Mouse (Mus musculus): ENCODE measurements around the gene Psme1. TPM values are rescaled to one million over a fixed set of nuclear protein-coding genes. Genes with fewer than 3 reads are reported as not detected.

The Psme1 gene
- polyA plus RNA-seq, 1 experiment: 82.8 TPM

Other genes starting within 250 kb of the Psme1 start
- gene Dhrs4, start 99.4 kb upstream of the Psme1 start, polyA plus RNA-seq (2012; rRNA removed): 17.1 and 17.6 TPM in 2 replicates
- gene Carmil3, start 87.5 kb upstream of the Psme1 start, polyA plus RNA-seq (2012; rRNA removed): 69.2 and 72.1 TPM in 2 replicates
- 512 and 532 TPM in 2 replicates for gene Cpne6, start 67.7 kb upstream of the Psme1 start, polyA plus RNA-seq (2012; rRNA removed)
- gene Nrl, start 53.1 kb upstream of the Psme1 start, polyA plus RNA-seq (2012; rRNA removed): 0.69 and 0.82 TPM in 2 replicates
- gene Pck2, start 37.9 kb upstream of the Psme1 start, polyA plus RNA-seq (2012; rRNA removed): 30.5 and 36.9 TPM in 2 replicates
- gene Dcaf11, start 18.1 kb upstream of the Psme1 start, polyA plus RNA-seq (2012; rRNA removed): 107 and 128 TPM in 2 replicates
- 1.3 and 1.7 TPM in 2 replicates for gene A730061H03Rik, start 17.7 kb upstream of the Psme1 start, polyA plus RNA-seq (2012; rRNA removed)
- gene Fitm1, start 2.5 kb upstream of the Psme1 start, polyA plus RNA-seq (2012; rRNA removed): 0.11 TPM in 1 of 2 replicates, not detected in the other
- 56.3 and 58.2 TPM in 2 replicates for gene Emc9, start 7.2 kb downstream of the Psme1 start, polyA plus RNA-seq (2012; rRNA removed)
- 43.2 and 46.9 TPM in 2 replicates for gene Psme2, start 13.0 kb downstream of the Psme1 start, polyA plus RNA-seq (2012; rRNA removed)
- gene Rnf31, start 13.6 kb downstream of the Psme1 start, polyA plus RNA-seq (2012; rRNA removed): 24.2 TPM in 2 replicates
- 19.1 and 22.9 TPM in 2 replicates for gene Irf9, start 25.4 kb downstream of the Psme1 start, polyA plus RNA-seq (2012; rRNA removed)
- gene Rec8, start 39.9 kb downstream of the Psme1 start, polyA plus RNA-seq (2012; rRNA removed): 17.2 and 22.6 TPM in 2 replicates
- gene Ipo4, start 57.8 kb downstream of the Psme1 start, polyA plus RNA-seq (2012; rRNA removed): 139 and 152 TPM in 2 replicates
- 4.3 and 6.2 TPM in 2 replicates for gene Gm49378, start 59.8 kb downstream of the Psme1 start, polyA plus RNA-seq (2012; rRNA removed)
- 33.0 and 38.5 TPM in 2 replicates for gene Tm9sf1, start 65.7 kb downstream of the Psme1 start, polyA plus RNA-seq (2012; rRNA removed)
- gene Tssk4, start 72.1 kb downstream of the Psme1 start, polyA plus RNA-seq (2012; rRNA removed): 0.78 and 1.2 TPM in 2 replicates
- gene Mdp1, start 82.4 kb downstream of the Psme1 start, polyA plus RNA-seq (2012; rRNA removed): 46.0 and 46.7 TPM in 2 replicates
- gene Gmpr2, start 93.8 kb downstream of the Psme1 start, polyA plus RNA-seq (2012; rRNA removed): 30.6 and 33.0 TPM in 2 replicates
- 351 and 383 TPM in 2 replicates for gene Nedd8, start 94.0 kb downstream of the Psme1 start, polyA plus RNA-seq (2012; rRNA removed)
- gene Tinf2, start 103.7 kb downstream of the Psme1 start, polyA plus RNA-seq (2012; rRNA removed): 19.2 and 21.7 TPM in 2 replicates
- gene Tgm1, start 135.8 kb downstream of the Psme1 start, polyA plus RNA-seq (2012; rRNA removed): 0.14 and 0.21 TPM in 2 replicates
- gene Rabggta, start 144.1 kb downstream of the Psme1 start, polyA plus RNA-seq (2012; rRNA removed): 60.7 and 64.3 TPM in 2 replicates
- gene Dhrs1, start 167.6 kb downstream of the Psme1 start, polyA plus RNA-seq (2012; rRNA removed): 111 and 119 TPM in 2 replicates
- 8.9 and 9.0 TPM in 2 replicates for gene Nop9, start 167.6 kb downstream of the Psme1 start, polyA plus RNA-seq (2012; rRNA removed)
- 15.6 and 18.7 TPM in 2 replicates for gene Cideb, start 180.3 kb downstream of the Psme1 start, polyA plus RNA-seq (2012; rRNA removed)
- 0.18 and 0.19 TPM in 2 replicates for gene Ltb4r2, start 183.3 kb downstream of the Psme1 start, polyA plus RNA-seq (2012; rRNA removed)
- 0.11 and 0.14 TPM in 2 replicates for gene Ltb4r1, start 187.8 kb downstream of the Psme1 start, polyA plus RNA-seq (2012; rRNA removed)
- gene Adcy4, start 206.0 kb downstream of the Psme1 start, polyA plus RNA-seq (2012; rRNA removed): 4.0 and 4.3 TPM in 2 replicates
- 0.67 and 0.68 TPM in 2 replicates for gene Ripk3, start 210.7 kb downstream of the Psme1 start, polyA plus RNA-seq (2012; rRNA removed)
- 1.5 and 2.7 TPM in 2 replicates for gene Nfatc4, start 245.0 kb downstream of the Psme1 start, polyA plus RNA-seq (2012; rRNA removed)

Measured in frontal cortex, adult 2 months (tissue).